Mouse (Mus musculus) embryonic facial prominence, embryonic 12.5 days (tissue): ENCODE data around the gene S100g. TPM values are rescaled to one million over a fixed set of nuclear protein-coding genes. Genes with fewer than 3 reads are reported as not detected.

Source experiments
- ATAC-seq: fragments of 200-750 bp; cut with Nextera tagmentation; 2 replicates; pipeline ENCODE4 v1.8.0; 2017; ENCODE audit not compliant: insufficient number of reproducible peaks, insufficient read depth, low FRiP score, low TSS enrichment
- H3K27ac ChIP-seq: fragments of 300-500 bp; sonication (generic); 2 replicates; pipeline ENCODE4 v1.5.1; 2016; ENCODE audit warnings: mild to moderate bottlenecking
- H3K27me3 ChIP-seq: fragments of 300-500 bp; sonication (generic); 2 replicates; pipeline ENCODE4 v1.6.1; 2016; ENCODE audit warnings: mild to moderate bottlenecking, moderate library complexity
- H3K36me3 ChIP-seq: fragments of 300-500 bp; sonication (generic); 2 replicates; pipeline ENCODE4 v1.6.1; 2016; ENCODE audit warnings: mild to moderate bottlenecking
- H3K4me1 ChIP-seq: fragments of 300-500 bp; sonication (generic); 2 replicates; pipeline ENCODE4 v1.6.1; 2016
- H3K4me2 ChIP-seq: fragments of 300-500 bp; sonication (generic); replicated peaks from 2 replicates; pipeline ENCODE4 v1.6.1; 2016; ENCODE audit warnings: mild to moderate bottlenecking, moderate library complexity
- H3K4me3 ChIP-seq: fragments of 300-500 bp; sonication (generic); 2 replicates; pipeline ENCODE4 v1.5.1; 2016; ENCODE audit warnings: mild to moderate bottlenecking
- H3K9ac ChIP-seq: fragments of 300-500 bp; sonication (generic); 2 replicates; pipeline ENCODE4 v1.6.1; 2016; ENCODE audit warnings: mild to moderate bottlenecking, moderate library complexity
- H3K9me3 ChIP-seq: fragments of 300-500 bp; sonication (generic); 2 replicates; pipeline ENCODE4 v1.6.1; 2016; ENCODE audit warnings: mild to moderate bottlenecking, moderate library complexity
- WGBS: fragments of 180-500 bp; shearing (Covaris S2); methylation state at CpG from one replicate; pipeline ENCODE4 v1.1.7; 2016; 5-methylcytosine and 5-hydroxymethylcytosine counted together
- polyA plus RNA-seq: library from polyadenylated mRNA; unstranded; fragments of >200 nt; fragmentation: Nextera tagmentation; extraction: Ambion mirVana; gene quantifications from 2 replicates; pipeline ENCODE4 v1.2.1, GENCODE M21; 2016

Gene S100g
- polyA plus RNA-seq, 1 experiment from 2014 or later, result not detected

GRCm38 (mm10) chrX:162915697-162916096 lies 48.7 kb downstream of the S100g start:
- no peak overlapping the region for H3K4me2 ChIP-seq
- 0 out of 2 replicates have a peak, but pooled peaks cover 2% of the 10 kb centered on the region for H3K36me3 ChIP-seq
- no peak overlapping the region for H3K27ac ChIP-seq
- no peaks in the 10 kb centered on the region for H3K9me3 ChIP-seq
- no peaks in the 10 kb centered on the region for H3K27me3 ChIP-seq
- no peaks in the 10 kb centered on the region for H3K4me1 ChIP-seq
- no peak for ATAC-seq
- H3K4me3 ChIP-seq, result no peak overlapping the region
- no peak overlapping the region for H3K9ac ChIP-seq
- 32% methylated on average over 5 of the region's 5 CpGs for WGBS

DNA sequence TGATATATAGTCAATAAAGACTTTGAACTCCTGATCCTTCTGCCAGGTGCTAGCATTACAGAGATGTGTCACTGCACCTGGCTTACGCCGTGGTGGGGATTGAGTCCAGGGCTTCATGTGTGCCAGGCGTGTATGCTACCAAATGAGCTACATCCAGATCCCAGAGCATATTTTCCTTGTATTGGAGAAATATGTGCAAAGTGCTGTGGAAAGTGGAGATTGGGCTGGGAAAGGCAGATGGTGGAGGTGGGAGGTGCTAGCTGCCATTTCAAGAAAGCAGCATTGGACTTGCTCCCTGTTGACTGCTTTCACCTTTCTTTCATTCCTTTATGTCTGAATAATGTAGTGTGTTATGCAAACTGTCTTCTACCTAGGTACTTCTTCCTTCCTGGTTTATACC lies 50.7 kb downstream of the S100g start:
- no peak overlapping the region for H3K27ac ChIP-seq
- WGBS, result 96% methylated on average over 3 of the region's 3 CpGs
- 0 out of 2 replicates have a peak, but pooled peaks cover 6% of the 10 kb centered on the region for H3K36me3 ChIP-seq
- H3K4me1 ChIP-seq, result no peaks in the 10 kb centered on the region
- no peaks in the 10 kb centered on the region for H3K9me3 ChIP-seq
- H3K9ac ChIP-seq, result no peak overlapping the region
- H3K4me3 ChIP-seq, result no peak overlapping the region
- no peak overlapping the region for H3K4me2 ChIP-seq
- ATAC-seq, result no peak
- H3K27me3 ChIP-seq, result no peaks in the 10 kb centered on the region

Other genes with a start within 250 kb of the S100g start
- 402 TPM in 2 replicates for gene Rbbp7, start 204.2 kb downstream of the S100g start, polyA plus RNA-seq
- 17.1 TPM in 2 replicates for gene Txlng, start 135.1 kb downstream of the S100g start, polyA plus RNA-seq
- gene Syap1, start 76.2 kb downstream of the S100g start, polyA plus RNA-seq, result 47.0 and 49.4 TPM in 2 replicates
- 99.0 and 103 TPM in 2 replicates for gene Ctps2, start 63.4 kb downstream of the S100g start, polyA plus RNA-seq